Mouse (Mus musculus) heart, adult 2 months (tissue): Measurements from ENCODE around the gene Ccdc97.
A peak's percentile ranks its signal among the peaks of the same experiment; 100 is the strongest.

ENCODE experiments used
- CTCF ChIP-seq: fragments of 200-600 bp; IDR thresholded peaks from 2 replicates; pipeline ENCODE4 v1.8.1; 2022; ENCODE audit warnings: antibody characterized with exemption, mild to moderate bottlenecking, moderate library complexity
- EP300 ChIP-seq: fragments of 200-500 bp; IDR thresholded peaks from 2 replicates; pipeline ENCODE4 v1.6.1; 2011; ENCODE audit warnings: low read depth, low read length, control low read depth; ENCODE audit not compliant: insufficient read depth

DNA sequence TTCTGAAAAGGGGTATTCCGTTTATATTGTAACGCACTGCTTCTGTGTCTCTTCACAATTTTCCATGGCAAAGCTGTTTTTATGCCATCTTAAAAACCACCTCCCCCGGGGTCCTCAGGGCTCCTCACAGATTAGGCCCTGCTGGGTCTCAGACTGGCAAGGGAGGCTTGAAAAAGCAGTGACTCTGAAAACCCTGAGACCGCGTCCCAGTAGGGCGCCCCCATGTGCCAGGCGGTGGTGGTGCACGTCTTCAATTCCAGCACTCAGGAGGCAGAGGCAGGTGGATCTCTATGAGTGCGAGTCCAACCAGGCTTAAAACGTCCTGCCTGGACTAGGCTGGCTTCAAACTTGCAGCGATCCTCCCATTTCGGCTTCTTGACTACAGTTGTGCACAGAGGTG is 18.2 kb downstream of the Ccdc97 start:
- peak; percentile 49 for TF ChIP-seq CTCF
- TF ChIP-seq EP300 = no peak
